Mouse (Mus musculus) testis, adult 2 months (tissue): Measurements from ENCODE around the gene Cacng8.

Source experiments
- CTCF ChIP-seq: fragments of 200-500 bp; IDR thresholded peaks from 2 replicates; pipeline ENCODE4 v1.5.1; 2012; ENCODE audit warnings: low read depth, mild to moderate bottlenecking, inconsistent platforms, low read length, moderate library complexity; ENCODE audit not compliant: control insufficient read depth, insufficient read depth, insufficient replicate concordance
- POLR2A ChIP-seq: fragments of 200-500 bp; IDR thresholded peaks from 2 replicates; pipeline ENCODE4 v1.6.1; 2012; ENCODE audit warnings: low read depth, mild to moderate bottlenecking, inconsistent platforms, low read length, moderate library complexity; ENCODE audit not compliant: control insufficient read depth

DNA sequence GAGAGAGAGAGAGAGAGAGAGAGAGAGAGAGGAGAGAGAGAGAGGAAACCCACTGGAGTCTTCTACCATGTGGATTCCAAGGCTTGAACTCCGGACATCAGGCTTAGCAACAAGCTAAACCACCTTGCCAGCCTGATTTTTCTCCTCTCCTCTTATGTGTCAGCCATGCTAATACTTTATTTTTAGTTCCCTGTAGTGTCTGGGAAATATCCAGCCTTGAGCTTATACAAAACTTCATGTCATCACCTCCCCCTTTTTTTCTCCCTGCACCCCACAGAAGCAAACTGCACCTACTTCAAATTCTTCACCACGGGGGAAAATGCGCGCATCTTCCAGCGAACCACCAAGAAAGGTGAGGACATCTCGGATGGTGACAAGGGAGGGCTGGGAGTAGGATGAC, 39.7 kb downstream of the Cacng8 start:
- TF ChIP-seq POLR2A (no peak), CTCF (no peak)
